Mouse (Mus musculus): Measurements from ENCODE around the gene Parp16.

Gene Parp16

DNA sequence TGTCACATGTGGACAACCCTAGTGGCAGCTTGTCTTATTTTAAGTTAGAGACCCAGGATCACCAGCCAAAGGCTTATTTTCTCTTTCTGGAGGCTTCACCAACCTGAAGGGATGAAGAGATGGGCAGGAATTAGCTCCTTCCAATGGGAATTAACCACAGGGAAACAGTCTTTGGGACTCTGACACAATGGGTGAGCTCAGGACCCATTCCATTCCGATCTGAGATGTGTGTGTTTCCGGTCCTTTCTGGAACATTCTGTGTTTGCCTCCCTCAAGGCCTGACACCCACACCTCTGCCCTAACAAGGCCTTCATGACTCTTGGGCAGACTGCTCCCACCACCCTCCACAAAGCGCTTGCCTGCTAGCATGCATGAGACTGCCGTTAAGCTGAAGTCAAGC is at the start of gene Parp16:
Gene Parp16, plus strand, starts transcription at position 301 of the 400 bp plus-strand sequence.
- no peak for DNase-seq

DNA sequence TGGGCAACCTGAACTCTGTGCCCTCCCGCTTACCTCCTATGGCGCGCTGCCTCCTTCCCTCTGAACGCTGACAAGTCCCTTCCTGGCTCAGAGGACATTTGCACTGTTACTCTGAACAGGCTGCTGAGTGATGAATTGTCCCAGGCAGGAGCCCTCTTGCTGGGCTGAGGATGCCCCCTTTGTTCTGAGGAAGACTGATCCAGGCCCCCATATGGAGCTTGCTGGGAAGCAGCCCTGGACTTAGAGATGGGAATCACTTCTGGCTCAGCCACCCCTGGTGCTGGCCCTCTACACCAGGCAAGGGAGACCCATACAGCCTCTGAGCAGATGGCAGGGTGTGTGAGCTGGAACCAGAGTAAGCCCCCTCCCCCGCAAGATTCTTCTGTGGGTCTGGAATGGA is 49.2 kb upstream of the Parp16 start:
- DNase-seq: no peak

DNA sequence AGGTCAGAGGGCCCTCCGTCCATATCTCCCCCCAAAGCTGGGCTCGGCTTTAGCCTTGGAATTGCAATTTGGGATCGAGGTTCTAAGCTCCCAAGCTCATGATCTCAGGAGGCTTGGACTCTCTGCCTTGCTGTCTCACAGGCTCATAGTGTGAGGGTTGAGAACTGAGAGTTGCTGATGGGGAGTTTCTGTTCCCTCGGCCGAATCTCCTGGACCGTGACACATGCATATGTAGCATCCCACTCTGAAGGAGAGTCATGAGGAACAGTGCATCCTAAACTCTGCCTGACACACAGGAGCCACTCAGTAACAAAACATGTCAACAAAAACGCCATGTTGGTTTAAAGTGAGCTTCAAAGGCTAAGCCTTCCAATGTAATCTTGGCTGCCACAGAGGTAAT is 46.6 kb upstream of the Parp16 start:
- DNase-seq: no peak

DNA sequence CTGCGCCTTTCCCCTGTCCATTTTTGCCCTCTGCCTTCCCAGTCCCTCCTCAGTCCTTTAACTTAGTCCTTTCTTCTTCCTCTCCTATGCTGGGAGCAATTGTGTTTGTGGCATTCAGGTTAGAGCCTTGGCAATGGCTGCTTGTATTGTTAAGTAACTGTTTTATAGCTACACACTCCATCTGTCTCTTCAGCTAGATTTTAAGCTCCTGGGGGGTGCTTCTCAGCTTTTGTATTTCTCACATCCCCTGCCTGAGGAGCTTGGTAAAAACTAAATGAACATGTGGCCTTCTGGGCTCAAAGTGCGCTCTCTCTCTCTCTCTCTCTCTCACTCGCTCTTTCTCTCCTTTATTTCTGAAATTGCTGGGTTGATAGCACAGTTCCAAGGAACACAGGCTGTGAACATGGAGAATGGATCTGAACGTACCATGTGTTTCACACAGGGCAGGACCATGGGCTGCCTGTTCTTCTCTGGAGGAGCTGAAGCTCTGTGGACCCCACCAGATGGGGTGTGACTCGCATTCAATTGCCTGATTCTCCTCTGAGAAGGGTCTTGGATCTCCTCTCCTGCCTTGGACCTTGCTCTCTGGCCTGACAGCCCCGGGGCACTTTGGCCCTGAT is 42.3 kb upstream of the Parp16 start:
- DNase-seq: no peak

DNA sequence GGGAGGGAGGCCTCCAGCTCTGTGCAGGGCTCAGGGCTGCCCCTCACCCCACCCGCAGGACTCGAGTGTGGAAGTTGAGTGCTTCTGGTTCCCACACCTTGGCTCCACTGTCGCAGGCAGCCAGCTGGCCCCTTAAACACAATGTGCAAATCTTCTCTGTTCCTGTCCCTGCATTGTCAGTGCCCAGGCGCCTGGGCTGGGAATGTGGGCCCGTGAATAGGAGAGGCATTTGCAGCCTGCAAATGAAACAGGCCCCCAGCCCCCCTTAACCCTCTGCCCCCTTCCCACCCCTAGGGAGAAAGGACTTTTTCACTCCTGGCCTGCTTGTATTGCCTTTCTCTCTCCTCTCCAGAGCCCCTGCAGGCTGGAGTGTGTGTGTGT is 41.8 kb upstream of the Parp16 start:
- no peak for DNase-seq

DNA sequence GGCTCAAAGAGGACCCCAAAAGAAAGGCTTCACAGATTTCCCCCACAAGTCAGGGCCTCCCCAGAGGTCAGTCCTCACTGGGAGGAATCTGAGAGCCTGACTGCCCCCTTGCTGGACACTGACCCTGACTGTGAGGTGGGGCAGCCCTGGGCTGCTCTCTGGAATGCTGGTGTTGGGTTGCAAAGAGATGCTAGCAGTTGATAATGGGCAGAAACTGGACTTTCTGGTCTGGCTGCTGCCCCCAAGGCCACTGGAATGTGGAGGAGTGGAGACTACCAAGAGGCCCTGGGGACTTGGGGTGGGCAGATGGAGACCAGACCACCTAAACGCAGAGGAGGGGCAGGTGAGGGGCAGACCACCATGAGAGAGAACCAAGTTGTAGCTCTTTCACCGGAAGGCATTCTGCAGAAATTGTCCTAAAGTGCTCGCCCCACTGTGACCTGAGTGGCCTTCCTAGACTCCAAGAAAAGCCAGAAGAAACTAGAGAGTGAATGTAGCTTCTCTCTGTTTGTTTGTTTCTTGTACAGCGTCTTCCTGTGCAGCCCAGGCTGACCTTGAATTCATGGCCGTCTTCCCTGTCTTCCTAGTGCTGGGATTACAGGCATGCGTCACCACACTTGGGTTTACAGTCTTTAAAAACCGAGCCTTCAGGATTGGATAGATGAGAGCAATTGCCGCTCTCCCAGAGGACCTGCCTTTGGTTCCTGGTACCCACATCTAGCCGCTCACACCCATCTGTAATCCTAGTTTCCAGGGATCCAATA is 40.3 kb upstream of the Parp16 start:
- no peak for DNase-seq

DNA sequence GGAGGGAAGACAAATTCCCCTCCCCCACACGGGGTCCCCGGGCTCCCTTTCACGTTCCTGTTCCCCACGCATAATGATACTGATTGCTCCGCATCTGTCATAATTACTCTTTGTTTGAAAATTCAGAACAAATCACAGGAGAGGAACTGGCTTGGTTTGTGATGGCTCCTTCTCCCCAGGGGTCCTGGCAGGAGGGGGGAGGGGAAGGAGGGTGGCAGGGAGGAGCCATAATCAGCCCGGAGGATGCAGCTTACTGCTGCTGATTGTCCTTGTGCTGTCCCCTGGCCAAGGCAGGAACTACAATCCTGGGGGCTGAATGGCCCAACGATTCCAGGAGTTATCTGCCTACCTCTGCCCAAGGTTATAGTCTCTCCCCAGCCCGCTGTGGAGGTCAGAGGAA is 38.5 kb upstream of the Parp16 start:
- no peak for DNase-seq

DNA sequence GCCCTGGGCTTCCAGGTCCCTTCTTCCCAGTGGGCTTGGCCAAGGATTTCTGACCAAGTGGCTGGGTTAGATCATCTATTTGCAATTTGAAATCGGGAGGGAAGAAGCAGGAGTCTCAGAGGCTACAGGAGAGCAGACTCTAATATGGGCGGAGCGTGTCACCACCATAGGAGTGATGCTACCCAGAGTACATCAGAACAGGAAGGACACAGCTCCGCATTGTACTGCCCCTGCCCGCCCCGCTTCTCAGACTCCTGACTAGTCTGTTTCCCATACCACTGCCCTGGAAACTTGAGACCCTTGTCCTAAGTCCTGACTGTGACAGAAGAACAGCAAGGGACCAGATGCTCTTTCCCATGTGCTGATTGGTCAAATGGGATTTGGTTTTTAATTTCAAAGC is 37.5 kb upstream of the Parp16 start:
- DNase-seq: no peak

DNA sequence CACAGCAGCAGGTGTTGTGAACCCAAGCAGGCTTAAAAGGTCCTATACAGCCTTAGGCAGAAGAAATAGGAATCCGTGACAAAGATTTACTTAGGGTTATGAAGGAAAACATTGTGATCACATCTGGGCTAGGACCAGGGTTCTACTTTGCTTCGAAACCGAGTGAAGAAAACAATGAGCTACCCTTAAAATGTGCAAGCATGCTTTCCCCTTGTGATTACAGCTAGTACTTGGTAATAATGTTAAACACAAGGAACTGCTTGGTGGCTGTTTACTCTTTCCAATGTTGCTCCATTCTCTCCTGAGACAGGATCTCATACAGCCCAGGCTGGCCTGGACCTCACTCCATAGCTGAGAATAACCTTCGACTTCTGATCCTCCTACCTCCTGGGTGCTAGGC is 34.0 kb upstream of the Parp16 start:
- no peak for DNase-seq

DNA sequence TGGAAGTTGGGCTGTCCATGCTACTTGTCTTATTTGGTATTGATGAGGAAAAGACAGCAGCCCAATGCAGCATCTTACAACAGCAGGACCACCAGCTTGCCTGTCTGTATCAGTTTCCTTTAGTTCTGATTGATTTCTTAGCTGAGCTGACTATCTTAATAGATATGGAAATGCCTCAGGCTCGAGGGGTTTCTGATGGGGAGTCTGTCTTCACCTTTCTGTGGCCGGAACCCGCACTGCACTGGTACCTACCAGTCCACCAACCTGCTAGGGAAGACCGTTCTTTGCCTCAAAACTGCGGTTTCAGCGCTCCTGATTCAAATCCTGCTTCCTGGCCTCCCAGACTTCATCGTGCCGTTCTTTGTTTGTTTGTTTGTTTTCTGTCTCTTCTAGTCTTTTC is 33.3 kb upstream of the Parp16 start:
- DNase-seq: no peak

DNA sequence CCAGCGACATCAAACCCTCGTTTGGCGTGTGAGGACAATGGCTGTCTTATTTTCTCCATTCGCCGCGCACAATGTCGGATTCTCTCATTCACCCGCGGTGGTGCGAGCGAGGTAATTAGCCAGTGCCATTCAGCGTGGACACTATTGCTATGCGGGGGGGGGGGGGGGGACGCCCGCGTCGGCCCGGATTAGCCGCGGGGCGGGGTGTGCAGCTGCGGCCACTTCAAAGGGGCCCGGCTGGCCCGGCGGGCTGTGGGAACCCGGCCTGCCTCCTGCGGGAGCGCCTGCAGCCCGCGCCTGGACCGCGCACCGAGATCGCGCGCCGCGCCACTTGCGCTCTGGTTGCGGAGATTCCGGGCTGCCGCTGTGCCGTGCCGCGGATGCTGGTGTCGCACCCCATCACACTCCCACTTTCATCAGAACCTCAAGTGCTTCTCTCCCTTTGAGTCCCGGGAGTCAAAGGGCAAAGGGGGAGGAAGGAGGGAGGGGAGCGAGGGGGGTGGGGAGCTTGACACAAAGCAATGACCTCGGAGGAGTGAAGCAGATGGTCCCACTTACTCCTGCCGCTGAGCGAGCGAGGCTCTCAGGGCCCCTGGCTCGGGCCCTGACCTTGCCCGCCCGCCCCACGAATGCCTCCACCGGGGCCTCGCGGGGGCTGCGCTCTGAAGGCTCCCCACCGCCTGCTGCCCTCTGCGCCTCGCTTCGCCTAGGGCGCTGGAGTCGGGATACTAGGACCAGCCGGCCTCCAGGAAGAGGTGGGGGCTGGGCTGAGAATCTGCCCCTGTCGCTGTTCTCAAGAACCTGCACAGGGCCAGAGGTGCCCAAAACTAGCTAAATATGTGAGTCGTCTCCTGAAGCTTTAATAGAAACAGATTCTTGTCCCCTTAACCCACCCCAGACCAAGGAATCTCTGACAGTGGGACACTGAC is 32.2 kb upstream of the Parp16 start:
- DNase-seq: no peak

DNA sequence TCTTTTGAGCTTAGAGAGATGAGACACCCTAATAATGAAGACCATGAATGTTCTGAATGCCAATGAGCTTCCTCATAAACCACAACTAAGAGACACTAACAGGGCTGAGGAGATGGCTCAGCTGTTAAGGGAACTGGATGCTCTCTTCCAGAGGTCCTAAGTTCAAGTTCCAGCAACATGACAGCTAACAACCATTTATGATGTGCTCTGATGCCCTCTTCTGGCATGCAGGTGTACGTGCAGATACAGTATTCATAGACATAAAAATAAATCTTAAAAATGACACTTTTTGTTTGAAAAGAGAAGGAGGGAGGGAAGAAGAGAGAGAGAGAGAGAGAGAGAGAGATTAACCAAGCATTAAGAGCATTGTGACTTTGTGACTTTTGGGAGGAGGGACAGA is 30.3 kb upstream of the Parp16 start:
- DNase-seq: no peak

DNA sequence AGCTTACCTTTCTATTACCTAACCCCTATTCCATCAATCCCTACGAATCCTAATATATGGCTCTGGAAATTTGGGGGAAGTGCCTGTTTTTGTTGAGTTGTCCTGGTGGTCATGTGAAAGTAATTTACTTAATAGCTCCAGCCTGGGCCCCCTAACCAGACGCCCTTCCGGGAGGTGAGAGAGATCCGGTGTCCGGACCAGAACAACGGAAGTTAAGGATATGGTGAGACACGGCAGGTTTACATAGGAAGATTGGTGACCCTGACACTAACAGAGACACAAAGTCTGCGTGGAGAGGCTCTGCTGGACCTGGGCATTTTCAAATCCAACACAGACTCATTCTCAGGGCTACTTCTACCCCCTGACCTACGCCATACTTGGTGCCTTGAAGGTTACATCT is 28.8 kb upstream of the Parp16 start:
- no peak for DNase-seq

DNA sequence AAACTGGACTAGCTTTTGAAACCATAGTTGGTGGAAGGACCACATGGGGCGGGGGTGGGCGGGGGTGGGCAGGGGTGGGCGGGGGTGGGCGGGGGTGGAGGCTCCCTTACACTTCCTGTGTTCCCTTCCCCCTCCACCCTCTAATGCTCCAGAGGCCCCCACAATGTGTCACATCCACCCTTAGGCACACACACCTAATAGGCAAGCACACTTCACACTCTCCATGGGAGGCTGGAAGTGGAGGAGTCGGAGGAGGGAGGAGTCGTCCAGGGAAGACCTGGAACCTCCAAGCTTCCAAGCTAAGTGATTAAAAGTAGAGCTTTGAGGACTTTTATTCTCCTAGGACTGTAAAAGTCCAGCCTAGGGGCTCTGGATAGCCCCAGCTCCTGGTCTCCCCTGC is 26.6 kb upstream of the Parp16 start:
- DNase-seq: no peak

DNA sequence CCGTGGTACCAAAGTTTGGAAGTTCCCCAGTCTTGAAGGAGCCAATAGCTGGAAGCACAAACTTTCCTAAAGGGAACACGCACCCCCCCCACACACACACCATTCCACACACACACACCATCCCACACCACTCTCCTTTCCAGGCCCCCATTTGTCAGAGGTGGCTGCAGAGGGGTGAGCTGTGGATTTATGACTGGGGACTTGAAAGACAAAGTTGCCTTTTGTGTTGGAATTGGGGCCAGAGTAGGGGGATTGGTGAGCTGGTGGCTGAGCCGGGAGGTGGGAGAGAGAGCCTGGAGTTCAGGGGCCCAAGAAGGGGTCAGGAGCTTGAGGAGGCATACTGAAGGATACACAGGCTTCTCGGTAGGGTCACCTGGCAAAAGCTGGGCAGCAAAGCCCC is 26.2 kb upstream of the Parp16 start:
- DNase-seq: no peak

DNA sequence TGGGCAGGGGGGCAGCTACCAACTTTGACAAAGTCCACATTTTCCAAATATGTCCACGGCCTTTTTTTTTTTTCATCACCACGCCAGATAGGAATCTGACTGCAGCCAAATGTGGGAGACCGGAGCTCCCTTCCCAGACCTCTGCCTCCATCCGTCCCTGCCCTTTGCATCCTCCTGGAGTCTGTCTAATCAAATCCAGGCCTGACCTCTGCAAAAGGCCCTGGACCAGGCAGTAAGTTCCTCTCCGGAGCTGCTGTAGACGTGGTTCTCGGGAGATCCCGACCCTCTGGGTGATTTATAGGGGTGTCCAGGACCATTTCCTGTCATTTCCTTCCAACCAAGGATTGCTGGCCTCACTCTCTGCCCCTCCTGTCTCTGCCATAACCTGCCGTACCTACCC is 22.5 kb upstream of the Parp16 start:
- DNase-seq: no peak

DNA sequence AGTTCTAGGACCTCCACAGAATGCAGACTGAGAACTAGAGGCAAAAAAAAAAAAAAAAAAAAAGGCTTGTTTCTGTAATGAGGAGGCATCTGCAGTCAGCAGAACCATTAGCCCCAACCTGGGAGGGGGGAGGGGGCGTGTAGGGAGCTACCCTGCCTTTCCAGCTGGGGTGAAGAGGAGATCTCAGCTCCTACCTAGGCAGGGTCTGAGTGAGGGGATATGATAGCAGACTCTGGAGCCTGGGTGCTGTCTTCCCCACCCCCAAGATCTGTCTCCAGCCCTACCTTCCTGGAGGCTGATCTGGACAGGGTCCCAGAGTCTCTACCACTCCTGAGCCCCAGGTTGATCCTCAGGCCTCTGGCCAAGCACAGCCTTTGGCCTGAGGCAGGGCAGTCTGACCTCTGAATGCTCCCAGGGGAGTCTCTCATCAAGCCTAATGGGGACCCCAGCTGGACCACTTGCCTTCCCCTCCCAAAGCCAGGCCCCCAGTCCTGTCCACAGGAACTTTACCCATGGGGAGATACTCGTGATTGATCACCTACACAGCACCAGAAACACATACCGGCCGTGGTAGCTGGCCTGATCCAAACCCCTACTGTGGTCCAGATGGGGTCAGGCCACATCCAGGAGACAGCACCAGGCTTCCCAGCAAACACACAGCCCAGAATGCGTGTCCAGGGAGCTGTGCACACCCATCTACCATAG is 19.8 kb upstream of the Parp16 start:
- DNase-seq: no peak

DNA sequence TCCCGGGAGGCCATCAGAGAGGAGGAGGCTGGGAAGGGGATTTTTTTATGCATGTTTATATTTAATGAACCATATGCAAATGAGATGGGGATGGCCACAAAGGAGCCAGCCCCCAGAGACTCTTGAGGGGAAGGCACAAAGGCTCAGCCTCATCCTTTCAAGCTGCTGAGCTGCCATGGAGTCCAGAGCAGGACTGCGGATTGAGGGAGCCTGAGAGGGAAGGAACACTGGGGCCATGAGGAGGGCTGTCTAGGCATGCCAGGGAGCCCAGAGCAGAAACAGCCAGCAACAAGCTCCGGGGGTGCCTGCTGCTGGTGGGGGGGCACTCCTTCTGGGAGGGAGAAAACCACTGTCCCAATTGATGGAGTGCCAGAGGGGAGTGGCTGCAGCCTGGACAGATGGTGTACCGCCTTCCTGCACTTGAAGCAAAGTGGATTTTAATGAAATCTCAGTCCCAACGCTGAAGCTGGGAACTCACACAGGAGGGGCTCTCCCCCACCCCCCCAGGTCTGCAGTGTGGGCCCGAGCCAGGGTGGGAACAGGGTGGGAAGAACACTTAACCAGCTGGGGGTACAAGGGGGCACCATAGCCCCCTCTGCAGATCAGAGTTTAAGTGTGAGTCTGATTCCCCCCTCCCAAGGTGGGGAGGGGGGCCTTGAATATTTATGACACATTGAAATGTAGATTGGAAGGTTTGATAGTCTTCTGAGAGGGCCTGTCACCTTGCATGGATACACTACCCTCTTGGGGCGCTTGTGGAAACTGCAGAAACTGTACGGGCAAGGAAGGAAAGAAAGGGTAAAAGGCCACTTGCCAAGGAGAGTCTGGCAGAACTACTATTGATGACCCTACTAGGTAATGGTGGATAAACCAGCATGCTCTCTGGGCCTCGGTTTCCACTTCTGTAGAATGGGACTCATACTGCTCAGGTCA is 18.9 kb upstream of the Parp16 start:
- no peak for DNase-seq

DNA sequence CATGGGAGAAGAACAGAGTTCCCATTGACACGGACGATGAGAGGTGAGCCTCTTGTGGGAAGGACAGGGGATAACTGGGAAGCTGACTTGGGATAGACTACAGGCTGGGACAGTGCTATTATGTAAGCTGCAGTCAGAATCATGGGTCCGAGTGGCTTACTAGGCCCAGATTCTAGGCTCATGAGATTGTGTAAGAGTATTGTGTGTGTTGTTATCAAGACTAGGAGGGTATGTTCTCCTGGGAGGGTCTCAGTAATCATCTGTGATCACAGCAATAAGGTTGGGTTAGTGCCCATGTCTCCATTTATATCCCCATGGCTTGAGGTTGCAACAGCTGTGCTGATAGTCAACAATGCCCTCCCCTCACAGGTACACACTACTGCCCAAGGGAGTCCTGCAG is 17.7 kb upstream of the Parp16 start:
- no peak for DNase-seq

DNA sequence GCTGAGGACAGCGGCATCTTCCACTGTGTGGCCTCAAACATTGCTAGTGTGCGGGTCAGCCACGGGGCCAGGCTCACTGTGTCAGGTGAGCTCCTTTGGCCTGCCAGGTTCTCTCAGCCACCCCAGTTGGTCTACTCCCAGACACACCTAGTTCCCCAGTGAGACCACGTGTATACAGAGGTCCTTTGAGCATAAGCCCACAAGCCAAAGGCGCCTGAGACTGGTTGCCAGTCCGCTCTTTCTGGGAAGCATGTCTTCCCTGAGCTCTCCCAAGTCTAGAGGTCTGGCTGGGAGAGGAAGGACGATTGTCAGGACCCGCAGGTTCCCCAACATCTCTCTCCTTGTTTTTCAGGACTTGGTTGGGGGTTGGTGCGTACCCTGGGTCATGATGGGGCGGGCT is 17.2 kb upstream of the Parp16 start:
- DNase-seq: no peak

DNA sequence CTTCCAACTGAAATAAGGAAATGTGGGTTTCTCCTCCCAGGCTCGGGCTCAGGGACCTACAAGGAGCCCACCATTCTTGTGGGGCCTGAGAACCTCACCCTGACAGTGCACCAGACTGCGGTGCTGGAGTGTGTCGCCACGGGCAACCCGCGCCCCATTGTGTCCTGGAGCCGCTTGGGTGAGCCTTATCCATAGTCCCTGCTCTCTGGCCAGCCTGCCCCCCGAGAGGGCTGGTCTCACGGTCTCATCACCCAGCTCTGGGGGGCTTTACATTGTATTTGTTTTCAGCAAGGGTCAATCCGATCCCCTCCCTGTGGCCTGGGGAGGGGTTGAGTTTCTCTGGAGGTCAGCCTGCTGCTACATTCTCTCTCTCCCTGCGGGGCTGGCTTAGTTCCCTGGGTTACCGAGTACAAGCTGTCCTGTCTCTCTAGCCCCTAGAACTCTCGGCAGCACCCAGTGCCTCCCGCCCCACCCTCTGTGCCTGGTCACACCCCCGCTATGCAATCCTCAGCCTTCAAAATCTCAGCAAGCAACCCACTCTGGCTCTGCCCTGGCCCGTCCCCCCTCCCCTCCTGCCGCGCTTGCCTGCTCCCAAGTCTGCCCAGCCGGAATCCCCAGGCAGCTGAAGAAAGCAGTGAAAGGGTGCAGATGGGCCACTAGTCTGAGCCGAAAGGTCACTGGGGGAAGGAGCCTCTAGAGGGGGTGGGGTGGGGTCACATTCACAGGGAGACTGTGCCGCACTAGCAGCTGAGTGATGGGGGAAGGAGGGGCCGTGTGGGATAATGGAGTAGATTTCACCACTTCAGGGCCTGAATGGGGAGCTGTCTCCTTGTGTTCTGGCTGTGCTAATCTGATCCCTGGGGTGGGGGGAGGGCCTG is 16.6 kb upstream of the Parp16 start:
- no peak for DNase-seq

Data from thymus, adult 18-20 months (tissue).